Mouse (Mus musculus) midbrain, embryonic 15.5 days (tissue): ENCODE data around the gene Mrps7. TPM values are rescaled to one million over a fixed set of nuclear protein-coding genes. Genes with fewer than 3 reads are reported as not detected.
"Not testable (repeated sequence)": the region's sequence is repeated elsewhere in the genome, so short reads cannot be mapped to it uniquely, and the experiment has no call there.

Experiments
- ATAC-seq: fragments of 200-750 bp; cut with Nextera tagmentation; replicated peaks from 2 replicates; pipeline ENCODE4 v1.8.0; 2017; ENCODE audit warnings: moderate TSS enrichment
- H3K27ac ChIP-seq: fragments of 300-500 bp; sonication (generic); 2 replicates; pipeline ENCODE4 v1.5.1; 2015; ENCODE audit warnings: mild to moderate bottlenecking, inconsistent platforms
- H3K27me3 ChIP-seq: fragments of 300-500 bp; sonication (generic); replicated peaks from 2 replicates; pipeline ENCODE4 v1.6.1; 2015; ENCODE audit warnings: inconsistent platforms
- H3K36me3 ChIP-seq: fragments of 300-500 bp; sonication (generic); replicated peaks from 2 replicates; pipeline ENCODE4 v1.6.1; 2015; ENCODE audit warnings: inconsistent platforms
- H3K4me1 ChIP-seq: fragments of 300-500 bp; sonication (generic); 2 replicates; pipeline ENCODE4 v1.6.1; 2015; ENCODE audit warnings: inconsistent platforms
- H3K4me2 ChIP-seq: fragments of 300-500 bp; sonication (generic); 2 replicates; pipeline ENCODE4 v1.6.1; 2015; ENCODE audit warnings: inconsistent platforms, mild to moderate bottlenecking, moderate library complexity
- H3K4me3 ChIP-seq: fragments of 300-500 bp; sonication (generic); 2 replicates; pipeline ENCODE4 v1.5.1; 2015; ENCODE audit warnings: mild to moderate bottlenecking, inconsistent platforms
- H3K9ac ChIP-seq: fragments of 300-500 bp; sonication (generic); 2 replicates; pipeline ENCODE4 v1.6.1; 2015; ENCODE audit warnings: mild to moderate bottlenecking, inconsistent platforms
- H3K9me3 ChIP-seq: fragments of 300-500 bp; sonication (generic); 2 replicates; pipeline ENCODE4 v1.6.1; 2016; ENCODE audit warnings: inconsistent platforms
- WGBS: fragments of 180-500 bp; shearing (Covaris S2); methylation state at CpG from one replicate; pipeline ENCODE4 v1.1.7; 2015; ENCODE audit warnings: mixed read lengths; 5-methylcytosine and 5-hydroxymethylcytosine counted together
- polyA plus RNA-seq: library from polyadenylated mRNA; unstranded; fragments of >200 nt; fragmentation: Nextera tagmentation; extraction: Ambion mirVana; gene quantifications from 2 replicates; pipeline ENCODE4 v1.2.1, GENCODE M21; 2015

Gene Mrps7
- polyA plus RNA-seq, 1 experiment from 2014 or later: 70.0 TPM

GRCm38 (mm10) chr11:115644308-115644707 lies 40.6 kb downstream of the Mrps7 start:
- Histone ChIP-seq H3K27me3 (no peaks in the 10 kb centered on the region), H3K9me3 (no peaks in the 10 kb centered on the region), H3K27ac (no peak overlapping the region), H3K4me2 (no peak overlapping the region), H3K4me3 (no peak overlapping the region), H3K36me3 (peaks cover 6% of the 10 kb centered on the region), H3K9ac (no peak overlapping the region), H3K4me1 (no peaks in the 10 kb centered on the region)
- WGBS: 94% methylated on average over 13 of the region's 13 CpGs
- no peak for ATAC-seq

- not testable (repeated sequence) for ATAC-seq, H3K4me3 ChIP-seq, H3K36me3 ChIP-seq, H3K4me2 ChIP-seq, H3K4me1 ChIP-seq, H3K9me3 ChIP-seq, H3K27ac ChIP-seq, H3K27me3 ChIP-seq, H3K9ac ChIP-seq
- 88% methylated on average over 14 of the region's 14 CpGs for WGBS
These were observed 41.8 kb downstream of the Mrps7 start for GRCm38 (mm10) chr11:115645498-115645897.

DNA sequence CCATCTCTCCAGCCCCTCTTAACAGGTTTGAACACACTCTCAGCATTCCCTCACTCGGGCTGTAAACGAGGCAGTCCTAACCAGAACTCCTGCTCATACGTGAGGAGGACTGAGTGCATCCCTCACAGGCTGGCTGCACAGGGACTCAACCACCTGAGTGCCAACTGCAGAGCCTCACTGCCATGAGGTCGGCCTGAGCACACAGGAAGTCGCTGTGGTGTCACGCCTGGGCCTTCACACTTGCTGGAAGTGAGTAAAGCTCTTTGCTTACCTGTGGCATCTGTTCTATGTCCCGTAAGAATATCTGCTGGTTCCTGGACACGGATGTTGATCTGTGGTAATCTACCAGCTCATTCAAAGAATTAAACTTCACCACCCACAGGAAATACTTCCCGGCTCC lies 42.7 kb downstream of the Mrps7 start:
- Histone ChIP-seq H3K4me3 (no peak overlapping the region), H3K4me1 (no peaks in the 10 kb centered on the region), H3K4me2 (no peak overlapping the region), H3K27me3 (no peaks in the 10 kb centered on the region), H3K9ac (no peak overlapping the region), H3K9me3 (no peaks in the 10 kb centered on the region), H3K36me3 (peaks cover 6% of the 10 kb centered on the region), H3K27ac (no peak overlapping the region)
- 98% methylated on average over 9 of the region's 9 CpGs for WGBS
- no peak for ATAC-seq

- Histone ChIP-seq H3K4me2 (no peak overlapping the region), H3K27ac (no peak overlapping the region), H3K4me1 (no peaks in the 10 kb centered on the region), H3K36me3 (peaks cover 6% of the 10 kb centered on the region), H3K27me3 (no peaks in the 10 kb centered on the region), H3K9ac (no peak overlapping the region), H3K9me3 (no peaks in the 10 kb centered on the region), H3K4me3 (no peak overlapping the region)
- ATAC-seq: no peak
- 64% methylated on average over 6 of the region's 6 CpGs for WGBS
These were observed 43.7 kb downstream of the Mrps7 start for GRCm38 (mm10) chr11:115647459-115647858.

GRCm38 (mm10) chr11:115649706-115650105 lies 46.0 kb downstream of the Mrps7 start:
- H3K27ac ChIP-seq: peak overlapping the region; percentile 51
- no peak overlapping the region for H3K4me3 ChIP-seq
- no peaks in the 10 kb centered on the region for H3K9me3 ChIP-seq
- H3K4me1 ChIP-seq: no peaks in the 10 kb centered on the region
- ATAC-seq: no peak
- H3K36me3 ChIP-seq: peaks cover 6% of the 10 kb centered on the region
- no peaks in the 10 kb centered on the region for H3K27me3 ChIP-seq
- H3K9ac ChIP-seq: no peak overlapping the region
- WGBS: 54% methylated on average over 10 of the region's 10 CpGs
- H3K4me2 ChIP-seq: no peak overlapping the region

GRCm38 (mm10) chr11:115651680-115652079 lies 48.0 kb downstream of the Mrps7 start:
- WGBS: 91% methylated on average over 3 of the region's 3 CpGs
- Histone ChIP-seq H3K9ac (no peak overlapping the region), H3K9me3 (no peaks in the 10 kb centered on the region), H3K27ac (no peak overlapping the region), H3K4me1 (no peaks in the 10 kb centered on the region), H3K36me3 (peaks cover 5% of the 10 kb centered on the region; the same call in 1 of the 2 replicates), H3K4me3 (no peak overlapping the region), H3K4me2 (no peak overlapping the region), H3K27me3 (no peaks in the 10 kb centered on the region)
- ATAC-seq: no peak

DNA sequence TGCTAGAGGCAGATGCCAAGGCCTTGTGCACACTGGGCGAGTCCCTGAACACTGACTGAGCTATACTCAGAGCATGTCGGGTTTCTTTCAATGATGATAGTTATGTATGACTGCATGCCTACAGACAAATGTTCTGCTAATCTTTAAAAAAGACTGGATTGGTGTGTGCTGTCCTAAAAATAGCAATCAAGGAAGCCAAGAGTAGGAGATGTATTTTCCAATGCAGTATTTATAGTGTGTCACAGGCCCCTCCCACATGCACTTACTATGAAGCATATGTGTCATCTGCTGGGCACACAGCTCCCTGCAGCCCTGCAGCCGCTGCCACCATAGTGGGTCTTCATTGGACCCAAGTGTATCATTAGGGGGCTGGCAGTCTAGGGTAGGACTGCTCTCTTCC lies 49.5 kb downstream of the Mrps7 start:
- H3K4me2 ChIP-seq: no peak overlapping the region
- ATAC-seq: no peak
- WGBS: 88% methylated on average over 3 of the region's 3 CpGs

GRCm38 (mm10) chr11:115654128-115654527 lies 50.4 kb downstream of the Mrps7 start:
- Histone ChIP-seq H3K9ac (no peak overlapping the region), H3K9me3 (no peaks in the 10 kb centered on the region), H3K36me3 (peaks cover 5% of the 10 kb centered on the region; the same call in 1 of the 2 replicates), H3K4me1 (no peaks in the 10 kb centered on the region), H3K27ac (no peak overlapping the region), H3K4me2 (no peak overlapping the region), H3K4me3 (no peak overlapping the region), H3K27me3 (no peaks in the 10 kb centered on the region)
- 74% methylated on average over 2 of the region's 2 CpGs for WGBS
- ATAC-seq: no peak

More for the DNA sequence above, 49.5 kb downstream of the Mrps7 start:
- Histone ChIP-seq H3K9me3 (no peaks in the 10 kb centered on the region), H3K36me3 (peaks cover 5% of the 10 kb centered on the region; the same call in 1 of the 2 replicates), H3K27ac (no peak overlapping the region), H3K4me3 (no peak overlapping the region), H3K27me3 (no peaks in the 10 kb centered on the region), H3K9ac (no peak overlapping the region), H3K4me1 (no peaks in the 10 kb centered on the region)

Other genes starting within 250 kb of the Mrps7 start
- gene Hid1, start 236.2 kb upstream of the Mrps7 start, polyA plus RNA-seq: 67.0 and 67.2 TPM in 2 replicates
- gene Cdr2l, start 222.0 kb upstream of the Mrps7 start, polyA plus RNA-seq: 26.9 and 27.3 TPM in 2 replicates
- 182 and 191 TPM in 2 replicates for gene Mrpl58, start 200.2 kb upstream of the Mrps7 start, polyA plus RNA-seq
- gene Atp5h, start 184.0 kb upstream of the Mrps7 start, polyA plus RNA-seq: 782 and 789 TPM in 2 replicates
- gene Kctd2, start 183.8 kb upstream of the Mrps7 start, polyA plus RNA-seq: 32.3 and 34.8 TPM in 2 replicates
- gene Trim80, start 163.4 kb upstream of the Mrps7 start, polyA plus RNA-seq: not detected in 2 replicates
- gene Slc16a5, start 141.5 kb upstream of the Mrps7 start, polyA plus RNA-seq: 0.09 and 0.42 TPM in 2 replicates
- gene Armc7, start 128.3 kb upstream of the Mrps7 start, polyA plus RNA-seq: 20.6 and 20.9 TPM in 2 replicates
- 98.4 and 108 TPM in 2 replicates for gene Nt5c, start 112.1 kb upstream of the Mrps7 start, polyA plus RNA-seq
- 1,600 and 1,616 TPM in 2 replicates for gene Jpt1, start 89.5 kb upstream of the Mrps7 start, polyA plus RNA-seq
- gene Sumo2, start 67.6 kb upstream of the Mrps7 start, polyA plus RNA-seq: 990 and 1,015 TPM in 2 replicates
- 106 and 118 TPM in 2 replicates for gene Nup85, start 39.5 kb upstream of the Mrps7 start, polyA plus RNA-seq
- 37.5 and 38.1 TPM in 2 replicates for gene Gga3, start 126 bp downstream of the Mrps7 start, polyA plus RNA-seq
- gene Mif4gd, start 9.0 kb downstream of the Mrps7 start, polyA plus RNA-seq: 11.2 and 12.9 TPM in 2 replicates
- 43.5 and 44.5 TPM in 2 replicates for gene Slc25a19, start 24.4 kb downstream of the Mrps7 start, polyA plus RNA-seq
- gene Grb2, start 104.7 kb downstream of the Mrps7 start, polyA plus RNA-seq: 173 and 176 TPM in 2 replicates
- 28.4 and 31.0 TPM in 2 replicates for gene Tmem94, start 161.5 kb downstream of the Mrps7 start, polyA plus RNA-seq
- gene Caskin2, start 209.7 kb downstream of the Mrps7 start, polyA plus RNA-seq: 9.4 and 11.1 TPM in 2 replicates
- 24.8 and 27.9 TPM in 2 replicates for gene Tsen54, start 210.8 kb downstream of the Mrps7 start, polyA plus RNA-seq
- 0.84 and 1.0 TPM in 2 replicates for gene Llgl2, start 220.1 kb downstream of the Mrps7 start, polyA plus RNA-seq